Mouse (Mus musculus): Measurements from ENCODE around the gene Jazf1.

- TF ChIP-seq CTCF (IDR thresholded peaks at IDR 0.05 in 2 of 3, conservative IDR thresholded peaks at IDR 0.05 in 1 of 3; ENCODE audit: control insufficient read depth in 1 of 3, insufficient read depth in 1 of 3, low read depth in 2 of 3, low read length in 3 of 3, poor library complexity in 1 of 3, severe bottlenecking in 1 of 3), result no peak
- no peak for TF ChIP-seq BHLHE40 (IDR thresholded peaks at IDR 0.05; ENCODE audit: borderline replicate concordance, low read depth, low read length)
- TF ChIP-seq RCOR1 (IDR thresholded peaks at IDR 0.05; ENCODE audit: low read depth, low read length), result no peak
- TF ChIP-seq SIN3A (IDR thresholded peaks at IDR 0.05; ENCODE audit: low read length), result no peak
- TF ChIP-seq USF2 (IDR thresholded peaks at IDR 0.05; ENCODE audit: borderline replicate concordance in 1 of 2, insufficient read depth in 1 of 2, low read depth in 1 of 2, low read length in 2 of 2), result no peak
- TF ChIP-seq MYC (IDR thresholded peaks at IDR 0.05; ENCODE audit: low read depth, low read length), result no peak
Observed at GRCm38 (mm10) chr6:52797252-52797800, 271.1 kb downstream of the Jazf1 start.
